Mouse (Mus musculus) urinary bladder, postnatal 10 days (tissue): ENCODE data around the gene Galk1.
A peak's percentile ranks its signal among the peaks of the same experiment; 100 is the strongest.

Source experiments
- DNase-seq: peaks from one replicate; pipeline ENCODE4 v3.0.0; 2022; ENCODE audit warnings: low spot score

Galk1 gene

DNA sequence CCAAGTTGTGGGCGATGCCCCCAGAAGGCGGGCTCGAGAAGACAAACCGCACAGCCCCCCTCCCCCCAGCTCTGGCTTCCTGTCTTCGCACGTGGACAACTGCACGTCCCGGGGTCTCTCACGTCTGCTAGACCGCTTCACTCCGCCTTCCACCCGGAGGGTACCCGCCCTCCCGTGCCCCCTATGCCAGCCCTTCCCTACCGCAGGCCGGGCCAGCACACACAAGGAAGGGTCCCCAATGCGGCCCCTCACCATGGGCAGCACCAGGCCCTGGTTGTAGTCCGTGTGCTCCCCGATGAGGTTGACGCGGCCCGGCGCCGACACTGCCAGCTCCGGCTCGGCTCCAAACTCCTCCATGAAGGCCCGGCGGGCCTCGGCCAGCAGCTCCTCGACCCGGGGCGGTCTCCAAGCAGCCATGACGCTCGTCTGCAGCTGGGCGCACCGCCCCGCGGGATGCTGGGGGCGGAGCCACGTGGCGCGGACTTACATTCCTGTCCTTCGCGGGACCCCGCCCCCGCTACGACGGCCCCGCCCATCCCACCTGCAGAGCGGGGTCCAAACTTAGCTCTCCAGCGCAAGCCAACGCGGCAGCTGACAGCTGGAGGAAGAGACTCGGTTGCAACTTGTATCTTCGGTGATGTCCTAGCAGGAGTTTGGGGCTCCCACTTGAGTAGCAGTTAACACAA lies at the start of gene Galk1:
Galk1 (minus strand) TSS at position 458 of the 686 bp plus-strand sequence.
- peak; percentile 62 for DNase-seq

- DNase-seq, result no peak
Measured at GRCm38 (mm10) chr11:116061641-116062415, 49.3 kb upstream of the Galk1 start.

DNA sequence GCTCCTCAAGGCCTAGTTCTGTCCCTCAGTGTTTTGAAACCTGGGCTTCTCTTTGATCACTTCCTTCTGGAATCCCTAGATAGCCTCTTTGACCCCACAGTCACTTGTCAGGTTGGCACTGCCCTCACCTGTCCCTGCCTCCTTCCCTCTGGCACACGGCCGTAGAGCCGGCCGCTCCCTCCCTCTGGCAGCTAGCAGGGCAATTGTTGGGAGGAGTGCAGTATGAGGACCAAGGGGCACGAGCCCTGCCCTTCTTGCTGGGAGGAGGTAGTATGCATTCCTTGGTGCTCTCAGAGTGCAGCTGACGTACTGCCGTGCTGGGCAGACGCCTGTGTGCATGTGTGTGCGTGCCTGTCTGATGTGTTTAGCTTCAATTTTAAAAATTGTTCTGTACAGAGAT lies 48.1 kb upstream of the Galk1 start:
- DNase-seq, result no peak

- no peak for DNase-seq
Measured at GRCm38 (mm10) chr11:116059691-116060025, 47.1 kb upstream of the Galk1 start.

DNA sequence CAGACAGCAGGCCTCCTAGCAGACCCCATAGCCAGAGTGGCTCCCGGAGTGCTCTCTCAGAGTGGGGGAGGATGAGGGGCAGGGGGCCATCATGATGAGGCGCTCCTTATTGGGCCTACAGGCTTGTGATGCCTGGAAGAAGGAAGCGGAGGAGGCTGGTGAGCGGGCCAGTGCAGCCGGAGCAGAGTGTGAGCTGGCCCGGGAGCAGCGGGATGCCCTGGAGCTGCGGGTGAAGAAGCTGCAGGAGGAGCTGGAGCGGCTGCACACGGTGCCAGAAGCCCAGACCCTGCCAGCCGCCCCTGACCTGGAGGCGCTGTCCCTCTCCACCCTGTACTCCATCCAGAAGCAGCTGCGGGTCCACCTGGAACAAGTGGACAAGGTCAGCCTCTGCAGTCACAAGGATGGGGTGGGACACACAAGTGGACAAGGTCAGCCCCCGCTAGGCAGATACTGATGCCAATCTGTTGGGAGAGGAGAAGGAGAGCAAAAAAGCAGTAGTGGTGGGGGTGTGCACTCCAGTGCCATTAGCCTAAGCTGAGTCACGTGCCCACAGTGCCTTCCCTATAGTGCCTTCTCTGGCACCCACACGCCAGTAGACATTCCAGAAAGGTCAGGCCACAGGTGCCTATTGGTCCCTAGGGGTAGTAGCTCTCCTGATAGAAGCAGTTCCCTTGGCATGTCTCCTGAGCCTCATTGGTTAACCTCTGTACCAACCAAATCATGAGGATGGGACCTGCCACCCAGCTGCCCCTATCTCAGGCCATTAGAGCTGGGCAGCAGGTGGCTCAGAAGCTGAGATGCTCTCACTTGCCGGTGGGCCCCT lies 46.6 kb upstream of the Galk1 start:
- DNase-seq, result no peak

DNA sequence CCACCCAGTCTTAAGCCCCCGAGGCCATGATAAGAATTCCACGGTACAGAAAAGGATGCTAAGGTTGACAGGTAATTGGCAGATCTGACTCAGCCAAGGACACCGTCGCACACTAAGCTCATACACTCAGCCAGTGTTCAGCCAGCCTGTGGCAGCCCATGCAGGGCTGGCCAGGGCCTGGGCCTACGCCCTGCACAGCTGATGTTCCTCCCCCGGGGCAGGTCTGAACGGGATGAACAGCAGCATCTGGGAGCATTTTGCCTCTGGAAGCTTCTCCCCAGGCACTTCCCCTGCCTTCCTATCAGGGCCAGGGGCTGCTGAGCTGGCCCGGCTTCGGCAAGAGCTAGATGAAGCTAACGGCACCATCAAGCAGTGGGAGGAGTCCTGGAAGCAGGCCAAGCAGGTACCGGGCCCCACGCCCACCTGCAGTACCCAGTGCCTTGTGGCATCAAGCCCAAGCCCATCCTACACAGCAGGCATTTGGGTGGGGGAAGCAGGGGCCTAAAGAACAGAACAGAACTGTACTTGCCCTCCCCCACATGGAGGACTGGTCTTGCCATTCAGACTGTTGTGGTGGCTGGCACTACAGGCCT lies 45.6 kb upstream of the Galk1 start:
- no peak for DNase-seq

DNA sequence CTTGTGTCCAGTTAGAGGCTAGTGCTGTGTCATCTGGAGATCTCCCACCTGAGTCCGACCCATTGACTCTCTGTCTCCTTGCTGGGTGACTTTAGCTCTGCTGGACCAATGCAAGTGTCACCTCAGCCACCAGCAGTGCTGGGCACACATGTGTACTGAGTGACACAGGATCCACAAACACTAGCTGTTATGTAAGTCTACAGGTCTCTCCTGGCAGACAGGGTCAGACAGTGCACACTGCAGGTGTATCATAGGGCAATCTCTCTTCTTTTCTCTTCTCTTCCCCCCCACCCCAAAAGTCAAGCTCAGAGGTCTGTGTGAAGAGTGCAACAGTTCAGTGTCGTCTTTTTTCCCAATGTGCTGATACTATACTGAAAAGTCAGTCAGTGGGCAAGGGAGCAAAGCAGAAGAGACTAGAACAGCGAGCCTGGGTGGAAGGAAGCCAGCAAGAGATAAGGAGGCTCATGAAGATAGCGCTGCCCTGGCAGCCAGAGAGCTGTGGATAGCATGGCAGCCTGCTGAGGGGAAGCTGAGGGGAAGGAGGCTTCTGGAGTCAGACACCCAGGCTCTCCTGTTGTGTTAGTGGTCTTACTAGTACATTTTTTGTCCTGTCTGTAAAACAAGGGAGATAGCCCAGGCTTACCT lies 44.8 kb upstream of the Galk1 start:
- DNase-seq, result no peak

GRCm38 (mm10) chr11:116055873-116056272 lies 43.4 kb upstream of the Galk1 start:
- no peak for DNase-seq

DNA sequence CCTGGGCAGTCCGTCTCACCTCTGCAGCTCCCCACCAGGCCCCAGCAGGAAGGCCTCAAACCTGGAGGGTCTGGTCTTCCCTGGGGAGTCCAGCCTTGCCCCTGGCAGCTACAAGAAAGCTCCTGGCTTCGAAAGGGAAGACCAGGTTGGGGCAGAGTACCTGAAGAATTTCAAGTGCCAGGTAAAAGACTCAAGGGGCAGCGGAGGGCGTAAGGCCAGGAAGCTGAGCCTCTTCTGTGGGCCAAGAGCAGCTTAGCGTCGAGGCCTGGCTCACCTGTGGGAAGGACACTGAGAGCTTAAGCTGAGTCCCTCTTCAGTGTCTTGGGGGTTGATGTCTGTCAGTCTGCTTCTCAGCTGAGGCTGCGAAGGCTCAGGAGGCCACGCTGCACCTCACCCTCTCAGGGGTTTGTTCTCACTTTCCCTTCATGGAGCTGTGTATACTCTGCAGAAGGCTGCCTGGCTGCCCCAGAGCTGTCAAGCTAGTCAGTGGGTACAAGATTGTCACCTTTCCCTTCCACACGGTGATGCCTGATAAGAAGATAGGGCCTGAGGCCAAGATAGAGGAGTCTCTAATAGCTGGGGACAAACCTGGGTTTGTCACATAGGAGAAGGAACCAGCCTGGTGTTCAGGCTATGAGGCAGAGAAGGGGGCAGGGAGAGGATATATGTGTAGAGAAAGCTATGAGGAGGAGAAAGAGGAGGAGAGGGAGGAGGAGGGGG lies 41.2 kb upstream of the Galk1 start:
- no peak for DNase-seq

DNA sequence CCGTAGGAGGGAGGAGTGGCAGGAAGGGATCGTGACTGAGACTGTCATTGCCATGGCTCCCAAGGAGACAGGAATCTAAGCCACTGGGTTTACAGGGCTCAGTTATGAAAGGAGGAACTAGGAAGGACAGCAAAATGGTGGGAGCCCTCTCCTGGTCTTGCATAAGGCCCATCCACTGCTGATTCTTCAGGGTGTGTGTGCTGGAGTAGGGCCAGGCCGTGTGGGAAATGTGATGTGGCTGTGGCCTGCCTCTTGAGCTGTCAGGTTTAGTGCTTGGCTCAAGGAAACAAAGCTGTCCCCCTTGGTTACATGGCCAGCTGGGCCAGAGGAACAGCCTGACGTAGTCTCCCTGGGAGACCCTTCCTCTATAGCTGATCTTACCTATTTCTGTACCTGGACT lies 37.7 kb upstream of the Galk1 start:
- no peak for DNase-seq

DNA sequence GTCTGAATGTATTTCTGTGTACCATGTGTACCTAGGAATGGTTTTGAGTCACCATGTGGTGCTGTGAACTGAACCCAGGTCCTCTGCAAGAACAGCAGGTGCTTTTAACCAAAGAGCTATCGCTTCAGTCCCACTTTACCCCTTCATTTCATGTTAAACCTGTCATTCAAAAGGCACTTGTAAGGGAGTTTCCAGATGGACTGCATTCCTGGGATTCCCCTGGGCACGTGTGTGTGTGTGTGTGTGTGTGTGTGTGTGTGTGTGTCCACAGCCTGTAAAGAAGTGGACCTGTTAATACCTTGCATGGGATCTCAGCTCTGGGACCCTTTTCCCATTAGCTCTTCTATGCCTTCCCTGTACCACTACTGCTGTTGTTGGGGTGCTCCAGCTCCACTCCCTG lies 37.1 kb upstream of the Galk1 start:
- DNase-seq, result no peak

DNA sequence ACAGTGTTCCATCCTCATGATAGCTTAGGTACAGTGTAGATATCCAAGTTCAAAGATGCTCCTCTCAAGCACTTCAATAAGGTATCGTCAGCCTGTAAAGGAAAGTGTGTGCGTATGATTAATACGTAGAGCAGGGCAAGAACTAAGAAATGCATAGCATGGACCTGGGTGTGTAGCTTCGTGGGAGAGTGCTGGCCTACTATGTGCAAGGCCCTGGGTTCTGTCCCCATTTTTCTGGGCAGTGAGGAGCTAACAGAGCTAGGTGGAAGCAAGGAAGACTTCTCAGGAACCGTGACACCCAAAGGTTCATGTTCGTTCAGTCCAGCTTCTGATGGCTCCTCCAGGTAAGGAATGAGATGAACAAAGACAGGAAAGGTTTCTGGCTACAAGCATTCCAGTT lies 32.7 kb upstream of the Galk1 start:
- no peak for DNase-seq

GRCm38 (mm10) chr11:116043286-116043685 lies 30.8 kb upstream of the Galk1 start:
- DNase-seq, result no peak

GRCm38 (mm10) chr11:116042372-116043138 lies 30.0 kb upstream of the Galk1 start:
- DNase-seq, result no peak

GRCm38 (mm10) chr11:116041833-116042232 lies 29.3 kb upstream of the Galk1 start:
- DNase-seq, result no peak

GRCm38 (mm10) chr11:116040593-116040992 lies 28.1 kb upstream of the Galk1 start:
- DNase-seq, result no peak

DNA sequence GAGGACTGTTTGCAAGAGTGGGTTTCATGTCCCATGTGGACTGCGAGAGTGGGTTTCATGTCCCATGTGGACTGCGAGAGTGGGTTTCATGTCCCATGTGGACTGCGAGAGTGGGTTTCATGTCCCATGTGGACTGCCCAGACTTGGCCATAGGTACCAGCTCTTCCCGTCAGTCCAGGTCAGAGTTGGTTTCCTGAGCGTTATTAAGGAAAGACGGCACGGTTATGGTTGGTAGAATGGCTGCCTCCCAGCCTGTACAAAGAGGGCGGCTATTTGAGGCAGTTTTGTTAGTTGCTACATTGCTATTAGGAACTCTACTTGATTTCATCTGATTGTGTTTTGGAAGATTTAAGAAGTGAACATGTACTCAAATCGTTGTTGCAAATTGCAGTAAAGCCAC lies 25.3 kb upstream of the Galk1 start:
- DNase-seq, result no peak

DNA sequence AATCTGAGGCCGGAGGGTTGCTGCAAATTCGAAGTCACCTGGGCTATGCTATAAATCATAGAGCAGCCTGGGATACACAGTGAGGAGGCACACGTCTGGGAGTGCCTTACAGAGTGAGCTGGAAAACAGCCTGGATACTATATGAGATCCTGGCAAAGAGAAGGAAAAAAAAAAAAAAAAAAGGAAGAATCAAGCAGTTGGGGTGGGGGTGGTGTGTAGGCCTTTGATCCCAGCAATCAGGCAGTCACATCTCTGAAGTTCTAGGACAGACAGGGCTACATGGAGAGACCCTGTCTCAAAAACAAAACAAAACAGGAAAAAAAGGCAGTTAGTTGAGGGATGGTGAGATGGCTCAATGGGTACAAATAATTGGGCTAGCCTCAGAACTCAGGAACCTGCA lies 24.2 kb upstream of the Galk1 start:
- no peak for DNase-seq

- DNase-seq, result no peak
Measured at GRCm38 (mm10) chr11:116034584-116034983, 22.1 kb upstream of the Galk1 start.
